Mouse (Mus musculus) stomach, embryonic 14.5 days (tissue): ENCODE data around the gene Mecr. TPM values are rescaled to one million over a fixed set of nuclear protein-coding genes. Genes with fewer than 3 reads are reported as not detected.

ENCODE experiments used
- ATAC-seq: fragments of 200-750 bp; cut with Nextera tagmentation; 2 replicates; pipeline ENCODE4 v1.8.0; 2017; ENCODE audit warnings: low read depth, moderate TSS enrichment; ENCODE audit not compliant: insufficient number of reproducible peaks, insufficient read depth, low FRiP score
- H3K27ac ChIP-seq: fragments of 300-500 bp; sonication (generic); 2 replicates; pipeline ENCODE4 v1.5.1; 2014; ENCODE audit warnings: mild to moderate bottlenecking, low read length, moderate library complexity, mixed read lengths
- H3K27me3 ChIP-seq: fragments of 300-500 bp; sonication (generic); 2 replicates; pipeline ENCODE4 v1.6.1; 2014; ENCODE audit warnings: low read length, control low read depth, mixed read lengths; ENCODE audit not compliant: control insufficient read depth, insufficient read depth
- H3K36me3 ChIP-seq: fragments of 300-500 bp; sonication (generic); 2 replicates; pipeline ENCODE4 v1.6.1; 2014; ENCODE audit warnings: mild to moderate bottlenecking, control low read depth, low read length, moderate library complexity, mixed read lengths; ENCODE audit not compliant: control insufficient read depth, insufficient read depth
- H3K4me1 ChIP-seq: fragments of 300-500 bp; sonication (generic); 2 replicates; pipeline ENCODE4 v1.6.1; 2014; ENCODE audit warnings: low read length, control low read depth, mixed read lengths; ENCODE audit not compliant: control insufficient read depth, insufficient read depth
- H3K4me2 ChIP-seq: fragments of 300-500 bp; sonication (generic); replicated peaks from 2 replicates; pipeline ENCODE4 v1.6.1; 2014; ENCODE audit warnings: low read depth, low read length, control low read depth
- H3K4me3 ChIP-seq: fragments of 300-500 bp; sonication (generic); 2 replicates; pipeline ENCODE4 v1.5.1; 2014; ENCODE audit warnings: low read depth, low read length, control low read depth
- H3K9ac ChIP-seq: fragments of 300-500 bp; sonication (generic); replicated peaks from 2 replicates; pipeline ENCODE4 v1.6.1; 2014; ENCODE audit warnings: low read depth, mild to moderate bottlenecking, control low read depth, low read length, moderate library complexity, mixed read lengths
- H3K9me3 ChIP-seq: fragments of 300-500 bp; sonication (generic); 2 replicates; pipeline ENCODE4 v1.6.1; 2016; ENCODE audit warnings: low read depth, low read length, control low read depth; ENCODE audit not compliant: control insufficient read depth
- WGBS: fragments of 180-500 bp; shearing (Covaris S2); extraction: QIAGEN DNeasy Blood & Tissue Kit; methylation state at CpG from one replicate; pipeline ENCODE4 v1.1.7; 2014; 5-methylcytosine and 5-hydroxymethylcytosine counted together
- polyA plus RNA-seq: library from polyadenylated mRNA; unstranded; fragments of >200 nt; fragmentation: Nextera tagmentation; extraction: Ambion mirVana; gene quantifications from 2 replicates; pipeline ENCODE4 v1.2.1, GENCODE M21; 2014

Gene Mecr
- polyA plus RNA-seq, 1 experiment from 2014 or later: 47.6 TPM

- H3K9me3 ChIP-seq: no peaks in the 10 kb centered on the region
- WGBS: 16% methylated on average over 15 of the region's 15 CpGs
- H3K4me1 ChIP-seq: peaks cover 34% of the 10 kb centered on the region
- no peak overlapping the region for H3K4me3 ChIP-seq
- H3K27me3 ChIP-seq: peaks cover 15% of the 10 kb centered on the region
- no peak overlapping the region for H3K9ac ChIP-seq
- H3K27ac ChIP-seq: no peak overlapping the region
- H3K36me3 ChIP-seq: no peaks in the 10 kb centered on the region
- ATAC-seq: no peak
- H3K4me2 ChIP-seq: no peak overlapping the region
These were observed 73.2 kb downstream of the Mecr start for GRCm38 (mm10) chr4:131916425-131916824.

GRCm38 (mm10) chr4:131917010-131917555 lies 73.8 kb downstream of the Mecr start:
- H3K36me3 ChIP-seq: no peaks in the 10 kb centered on the region
- 77% methylated on average over 10 of the region's 10 CpGs for WGBS
- H3K27me3 ChIP-seq: peaks cover 17% of the 10 kb centered on the region
- ATAC-seq: no peak
- no peak overlapping the region for H3K4me3 ChIP-seq
- H3K4me1 ChIP-seq: peaks cover 34% of the 10 kb centered on the region
- H3K27ac ChIP-seq: no peak overlapping the region
- no peak overlapping the region for H3K4me2 ChIP-seq
- no peak overlapping the region for H3K9ac ChIP-seq
- H3K9me3 ChIP-seq: no peaks in the 10 kb centered on the region

Other genes starting within 250 kb of the Mecr start
- gene Ptpru, start 5.2 kb upstream of the Mecr start, polyA plus RNA-seq: 16.1 and 18.0 TPM in 2 replicates
- gene Srsf4, start 30.1 kb downstream of the Mecr start, polyA plus RNA-seq: 95.3 and 104 TPM in 2 replicates
- gene Tmem200b, start 78.3 kb downstream of the Mecr start, polyA plus RNA-seq: 0.71 and 1.4 TPM in 2 replicates
- gene Gm10300, start 231.2 kb downstream of the Mecr start, polyA plus RNA-seq: 0.14 and 0.27 TPM in 2 replicates
- gene Epb41, start 231.9 kb downstream of the Mecr start, polyA plus RNA-seq: 55.0 and 57.3 TPM in 2 replicates